In the genomic region with DNA sequence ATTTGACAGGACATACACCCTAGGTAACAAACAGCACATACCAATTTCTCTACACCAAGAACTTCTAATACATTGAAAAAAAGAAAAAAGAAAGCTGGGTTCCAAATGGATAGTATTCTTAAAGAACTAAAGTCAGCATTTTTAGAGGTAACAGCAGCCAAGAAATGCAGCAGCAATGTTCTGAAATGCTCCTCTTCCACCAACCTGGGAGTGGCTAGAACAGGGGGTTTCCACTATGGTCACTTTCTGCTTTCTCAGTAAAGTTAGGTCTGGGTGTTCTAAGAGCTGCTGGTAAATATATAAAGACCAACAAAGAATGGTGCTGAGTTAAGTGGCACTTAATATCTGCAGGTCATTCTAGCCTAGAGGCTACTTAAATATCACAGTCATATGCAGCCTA, we compare ENCODE assay signal across 21 mouse cellular contexts. TPM values are rescaled to one million over a fixed set of nuclear protein-coding genes. Genes with fewer than 3 reads are reported as not detected.
DNase-seq lines count a peak whose midpoint lies in the region; TF ChIP-seq lines count a peak whose summit lies in the region.
"Had no signal": no experiment of that assay in that cellular context is flagged by ENCODE, and none has a peak within 500 bp of the region (broad histone marks: within the 10 kb centered on the region; RNA-seq: fewer than 3 reads in every experiment).

No protein-coding gene starts in this region.

- no peak overlapping the region for H3K27ac ChIP-seq in CH12.LX (ENCODE audit: insufficient read depth, low read depth)

- dilution Hi-C loops in CH12.LX (cut with MboI; ENCODE audit: extremely low pct_ligation_motif_present, extremely low pct_unique_long_range_greater_than_20kb, low sequenced_read_pairs): no loop called here

- H3K79me2 ChIP-seq in CH12.LX (replicated peaks; ENCODE audit: control insufficient read depth, extremely low read depth, insufficient read depth, poor library complexity, severe bottlenecking): no peaks in the 10 kb centered on the region

- DNase-seq in 3T3-L1 (ENCODE audit: low read depth, low spot score): peak; percentile 12
- DNase-seq in A20 (ENCODE audit: low read depth, low spot score): peak; percentile 86
- no peak for DNase-seq in CH12.LX (ENCODE audit: extremely low read depth)
- no peak for DNase-seq in kidney, adult 18-20 months
- DNase-seq in left cerebral cortex, adult 18-20 months (ENCODE audit: low spot score in 2 of 2): no peak
- no peak for DNase-seq in cerebellum, adult 9-11 months
- DNase-seq: adrenal gland, adult 2 months; adrenal gland, adult 8-10 months; adrenal gland, postnatal 10 days; adrenal gland, postnatal 14 days; adrenal gland, postnatal 25 days; adrenal gland, postnatal 36 days; B cell, adult 2 months; cerebellum, adult 11 months; cerebellum, adult 11-12 months; cerebellum, adult 18-20 months; cerebellum, adult 2 months; cerebellum, adult 8-10 months; cerebellum, adult 9-10 months had no signal

- TF ChIP-seq RAD21 in CH12.LX (IDR thresholded peaks at IDR 0.05; ENCODE audit: low read depth, low read length): no peak

- no peak for TF ChIP-seq CTCF in CH12.LX (conservative IDR thresholded peaks at IDR 0.05 in 1 of 2, IDR thresholded peaks at IDR 0.05 in 1 of 2; ENCODE audit: low read depth in 2 of 2, low read length in 2 of 2)

- no peaks in the 10 kb centered on the region for H3K9me3 ChIP-seq in CH12.LX (replicated peaks; ENCODE audit: low read length)
- H3K9me3 ChIP-seq: G1E had no signal

- no peak for TF ChIP-seq EP300 in CH12.LX (IDR thresholded peaks at IDR 0.05; ENCODE audit: low read length)

- no peak for TF ChIP-seq POLR2A in CH12.LX (IDR thresholded peaks at IDR 0.05; ENCODE audit: low read depth, low read length)

- peaks cover 51 to 91% of the 10 kb centered on the region in 2 experiments for H3K36me3 ChIP-seq in CH12.LX (replicated peaks in 1 of 2; ENCODE audit: control insufficient read depth in 1 of 2, insufficient read depth in 1 of 2, low read length in 1 of 2)

- no peaks in the 10 kb centered on the region for H3K27me3 ChIP-seq in CH12.LX (replicated peaks)
- H3K27me3 ChIP-seq: Patski had no signal

- H3K4me3 ChIP-seq in CH12.LX (replicated peaks in 1 of 3; ENCODE audit: low read depth in 2 of 3, low read length in 2 of 3, poor library complexity in 1 of 3): no peak overlapping the region

- no peak overlapping the region for H3K9ac ChIP-seq in CH12.LX (ENCODE audit: insufficient read depth, low read depth)

- in situ Hi-C loops in CH12.LX (cut with MboI; ENCODE audit: low pct_ligation_motif_present, low pct_unique_long_range_greater_than_20kb, low sequenced_read_pairs): no loop called here

- H3K4me1 ChIP-seq in CH12.LX (ENCODE audit: control insufficient read depth in 1 of 2, insufficient read depth in 2 of 2): peaks cover 0 to 11% of the 10 kb centered on the region in 2 experiments; a peak in 2 of 4 replicates

- no peak overlapping the region for H3K4me2 ChIP-seq in CH12.LX (ENCODE audit: insufficient read depth, low read depth, poor library complexity, severe bottlenecking)

TF ChIP-seq in CH12.LX, 34 proteins besides CTCF, POLR2A, EP300 and RAD21:
- TF ChIP-seq USF1 (IDR thresholded peaks at IDR 0.05; ENCODE audit: low read depth, low read length): no peak
- TF ChIP-seq MAFK (IDR thresholded peaks at IDR 0.05; ENCODE audit: insufficient replicate concordance, low read length): 0 out of 2 replicates have a peak, but pooled peaks have one; percentile 64

RNA-seq across cellular contexts. Expression of a gene that starts 28.2 kb away (rescaled TPM):
- total RNA-seq in CH12.LX (2012; rRNA removed): 26.5 and 27.8 TPM in 2 replicates
- 37.6 and 38.2 TPM in 2 replicates for total RNA-seq in CH12.LX (2014; rRNA removed)
- 38.7 and 49.5 TPM in 2 replicates for polyA plus RNA-seq in CH12.LX (2012; ENCODE audit: insufficient read length, low read depth)
- total RNA-seq in left cerebral cortex, adult 18-20 months (2021): 100 to 1,000 TPM; 123 to 125 TPM

RNA-seq across cellular contexts. Expression of a gene that starts 46.4 kb away (rescaled TPM):
- total RNA-seq in CH12.LX (2012; rRNA removed): 95.5 and 104 TPM in 2 replicates
- total RNA-seq in CH12.LX (2014; rRNA removed): 127 and 161 TPM in 2 replicates
- polyA plus RNA-seq in CH12.LX (2012; ENCODE audit: insufficient read length, low read depth): 81.4 and 116 TPM in 2 replicates
- total RNA-seq in left cerebral cortex, adult 18-20 months (2021): 10 to 100 TPM; 53.6 to 54.1 TPM

Comparison
In these comparisons a context has a peak if more than half of its experiments do, and no peak if none do; other contexts are left out.
1. DNase-seq: peak in 3T3-L1 (single experiment) and A20 (single experiment); none in CH12.LX (single experiment), kidney, adult 18-20 months (single experiment), left cerebral cortex, adult 18-20 months (0 of 2) and cerebellum, adult 9-11 months (single experiment).